Mouse (Mus musculus): ENCODE measurements at regions not wholly inside any gene's neighbourhood (a gene's known extent, or its start where the extent isn't known, plus 50 kb on each side); places are given as distances from the start of the nearest gene placed in this dataset.

DNA sequence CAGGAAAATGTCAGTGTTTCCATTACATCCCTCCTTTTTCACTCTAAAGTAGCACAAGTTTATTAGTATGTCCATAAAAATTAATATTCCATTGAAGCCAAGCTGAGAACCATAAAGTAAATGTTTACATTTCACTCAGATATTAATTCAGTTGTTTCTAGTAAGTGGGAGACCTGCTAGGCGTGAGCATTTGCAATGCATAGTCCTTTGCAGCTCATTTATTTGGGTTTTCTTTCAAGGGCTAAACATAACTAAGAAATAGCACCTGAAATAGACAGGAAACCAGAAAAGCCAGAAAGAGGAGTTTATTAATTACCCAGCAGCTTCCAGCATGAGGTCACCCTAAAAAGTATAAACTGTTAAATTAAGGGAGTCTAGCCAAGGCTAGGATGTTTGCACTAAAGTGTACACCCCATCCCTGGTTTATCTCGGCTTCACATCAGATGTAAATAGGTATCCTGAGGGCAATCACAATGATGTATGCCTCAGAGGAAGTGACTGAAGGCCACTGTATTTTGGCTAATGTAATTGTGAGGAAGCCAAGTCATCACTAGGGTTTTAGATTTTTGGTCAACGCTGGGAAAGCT lies 88.8 kb upstream of the Slc5a12 start:
- H3K27ac ChIP-seq (ENCODE audit: low read length): no peak overlapping the region; the same call in 1 of the 2 replicates
- peak; percentile 53; the same call in 1 of the 2 replicates for ATAC-seq (ENCODE audit: insufficient number of reproducible peaks, insufficient read depth, low FRiP score, low read depth)
- WGBS: 49% methylated on average over 3 of the region's 3 CpGs

DNA sequence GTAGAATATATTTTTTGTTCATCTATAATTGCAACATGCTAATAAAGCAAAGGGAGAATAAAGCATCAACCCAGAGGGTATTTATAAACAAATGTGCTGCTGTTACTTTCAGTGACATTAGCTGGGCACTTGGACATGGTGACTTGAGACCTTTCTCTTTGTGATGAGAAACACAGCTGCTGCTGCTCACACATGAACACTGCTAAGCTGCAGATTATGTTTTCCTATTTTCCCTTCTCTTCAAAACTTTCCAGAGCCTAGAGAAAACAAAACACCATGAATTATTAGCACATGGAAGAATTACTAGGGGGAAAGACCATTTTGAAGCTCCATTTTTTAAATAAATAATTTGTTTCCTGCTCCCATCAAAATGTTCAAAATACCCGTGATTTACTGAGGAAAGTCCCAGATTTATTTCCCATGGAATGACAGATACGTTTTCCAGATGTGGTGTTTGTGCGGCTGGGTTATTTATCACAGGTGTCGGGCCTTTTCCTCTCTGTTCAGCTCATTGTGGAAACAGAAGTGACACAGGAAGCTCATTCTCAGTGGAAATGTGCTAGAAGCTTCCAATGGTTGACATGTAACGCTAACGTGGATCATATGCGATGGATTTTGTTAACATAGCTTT lies 73.8 kb upstream of the Slc5a12 start:
- no peak overlapping the region for H3K4me3 ChIP-seq (ENCODE audit: low read depth, low read length)
- H3K4me2 ChIP-seq (replicated peaks; ENCODE audit: low read depth, low read length): no peak overlapping the region
- H3K27ac ChIP-seq (ENCODE audit: low read length): peak overlapping the region; percentile 39; the same call in 1 of the 2 replicates
- ATAC-seq (ENCODE audit: insufficient number of reproducible peaks, insufficient read depth, low FRiP score, low read depth): no peak
- no peaks in the 10 kb centered on the region for H3K9me3 ChIP-seq (ENCODE audit: control insufficient read depth, low read depth, low read length)
- no peak overlapping the region for H3K9ac ChIP-seq (replicated peaks; ENCODE audit: low read depth, low read length)
- WGBS: 31% methylated on average over 7 of the region's 7 CpGs
- no peaks in the 10 kb centered on the region for H3K4me1 ChIP-seq (ENCODE audit: control insufficient read depth, insufficient read depth, low read length)
- no peaks in the 10 kb centered on the region for H3K27me3 ChIP-seq (ENCODE audit: control insufficient read depth, insufficient read depth, low read length)
- H3K36me3 ChIP-seq (ENCODE audit: control insufficient read depth, insufficient read depth, low read length): no peaks in the 10 kb centered on the region

More for the DNA sequence above, 88.8 kb upstream of the Slc5a12 start:
- Histone ChIP-seq H3K4me2 (replicated peaks; ENCODE audit: low read depth, low read length) (no peak overlapping the region), H3K9ac (replicated peaks; ENCODE audit: low read depth, low read length) (no peak overlapping the region), H3K36me3 (ENCODE audit: control insufficient read depth, insufficient read depth, low read length) (no peaks in the 10 kb centered on the region), H3K4me3 (ENCODE audit: low read depth, low read length) (no peak overlapping the region), H3K9me3 (ENCODE audit: control insufficient read depth, low read depth, low read length) (no peaks in the 10 kb centered on the region), H3K4me1 (ENCODE audit: control insufficient read depth, insufficient read depth, low read length) (0 out of 2 replicates have a peak, but pooled peaks cover 4% of the 10 kb centered on the region), H3K27me3 (ENCODE audit: control insufficient read depth, insufficient read depth, low read length) (no peaks in the 10 kb centered on the region)

DNA sequence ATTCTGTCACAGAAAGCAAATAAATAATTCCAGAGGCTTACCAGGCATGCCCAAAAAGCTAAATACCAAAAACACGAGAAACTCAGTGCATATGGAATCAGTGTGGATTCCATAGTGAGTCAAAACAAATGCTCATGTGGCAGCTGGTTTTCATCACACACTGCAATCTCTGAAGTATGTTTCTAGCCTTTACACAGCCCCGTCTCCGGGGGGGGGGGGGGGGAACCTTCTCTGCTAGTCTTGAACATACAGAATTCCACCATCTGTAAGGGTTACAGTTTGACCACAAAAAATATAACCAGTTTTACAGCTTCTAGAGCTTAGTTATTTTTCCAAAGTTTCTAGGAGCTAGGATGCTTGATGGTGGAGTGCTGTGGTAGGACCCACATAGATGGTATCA lies 68.9 kb upstream of the Slc5a12 start:
- H3K4me1 ChIP-seq (ENCODE audit: control insufficient read depth, insufficient read depth, low read length): no peaks in the 10 kb centered on the region
- no peaks in the 10 kb centered on the region for H3K36me3 ChIP-seq (ENCODE audit: control insufficient read depth, insufficient read depth, low read length)
- no peak overlapping the region for H3K4me3 ChIP-seq (ENCODE audit: low read depth, low read length)
- ATAC-seq (ENCODE audit: insufficient number of reproducible peaks, insufficient read depth, low FRiP score, low read depth): peak; percentile 74; the same call in 1 of the 2 replicates
- H3K9ac ChIP-seq (replicated peaks; ENCODE audit: low read depth, low read length): no peak overlapping the region
- 36% methylated on average over 3 of the region's 3 CpGs for WGBS
- H3K27ac ChIP-seq (ENCODE audit: low read length): peak overlapping the region; percentile 52; the same call in 1 of the 2 replicates
- H3K27me3 ChIP-seq (ENCODE audit: control insufficient read depth, insufficient read depth, low read length): no peaks in the 10 kb centered on the region
- no peaks in the 10 kb centered on the region for H3K9me3 ChIP-seq (ENCODE audit: control insufficient read depth, low read depth, low read length)
- no peak overlapping the region for H3K4me2 ChIP-seq (replicated peaks; ENCODE audit: low read depth, low read length)

DNA sequence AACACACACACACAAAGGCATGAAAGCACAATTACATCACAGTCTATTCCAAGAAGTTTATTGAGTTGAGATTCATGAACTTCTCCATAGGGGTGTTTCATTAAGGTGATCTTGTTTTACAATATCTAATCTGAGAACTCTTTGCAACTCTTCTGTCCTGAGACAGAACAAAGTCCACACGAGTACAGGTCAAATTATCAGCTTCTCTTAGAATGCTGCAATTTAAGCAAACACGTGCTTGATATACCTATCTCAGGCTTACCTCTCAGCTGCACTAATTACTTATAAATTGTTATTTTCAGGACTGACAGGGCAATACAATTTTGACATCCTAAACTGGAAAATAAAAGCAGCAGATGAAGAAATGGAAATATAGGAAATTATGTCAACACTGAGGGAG lies 57.0 kb upstream of the Slc5a12 start:
- no peak for ATAC-seq (ENCODE audit: insufficient number of reproducible peaks, insufficient read depth, low FRiP score, low read depth)

DNA sequence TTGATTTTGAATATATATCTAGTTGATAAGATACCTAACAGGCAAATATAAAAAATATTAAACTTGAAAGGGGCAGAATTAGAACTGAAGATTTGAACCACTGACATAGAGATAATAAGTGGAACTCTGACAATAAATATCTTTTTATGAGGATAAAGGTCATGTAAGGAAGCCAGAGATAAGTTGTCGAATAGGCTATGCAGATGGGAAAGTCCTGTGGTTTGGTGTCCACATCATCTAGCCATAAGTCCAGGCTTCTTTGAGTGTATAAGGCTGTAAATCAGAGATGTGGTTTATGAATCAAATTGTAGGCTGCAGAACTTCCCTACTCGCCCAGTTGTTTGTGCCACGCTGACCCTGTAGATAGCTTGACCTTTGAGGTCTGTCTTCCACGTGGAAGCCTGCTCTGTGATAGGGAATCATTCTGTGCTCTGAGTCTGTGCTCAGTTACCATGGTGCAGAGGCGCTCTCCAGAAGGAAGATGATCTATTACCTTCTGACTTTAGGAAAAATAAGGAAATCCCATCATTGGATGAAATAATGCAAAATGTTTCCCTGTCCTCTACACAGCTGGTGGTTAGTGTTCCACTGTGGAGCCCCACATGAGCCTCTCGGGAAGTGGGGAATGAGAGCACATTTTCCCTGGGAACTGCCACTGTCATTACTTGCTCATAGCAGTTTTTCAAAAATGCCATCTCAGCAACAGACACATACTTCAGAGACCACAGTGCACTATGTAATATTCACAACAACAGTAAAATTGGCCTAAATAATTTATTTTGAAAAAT lies 56.3 kb upstream of the Slc5a12 start:
- H3K27me3 ChIP-seq (ENCODE audit: control insufficient read depth, insufficient read depth, low read length): no peaks in the 10 kb centered on the region
- H3K9ac ChIP-seq (replicated peaks; ENCODE audit: low read depth, low read length): no peak overlapping the region
- no peaks in the 10 kb centered on the region for H3K4me1 ChIP-seq (ENCODE audit: control insufficient read depth, insufficient read depth, low read length)
- WGBS: 56% methylated on average over 6 of the region's 6 CpGs
- no peak overlapping the region for H3K4me3 ChIP-seq (ENCODE audit: low read depth, low read length)
- ATAC-seq (ENCODE audit: insufficient number of reproducible peaks, insufficient read depth, low FRiP score, low read depth): no peak
- no peaks in the 10 kb centered on the region for H3K36me3 ChIP-seq (ENCODE audit: control insufficient read depth, insufficient read depth, low read length)
- H3K9me3 ChIP-seq (ENCODE audit: control insufficient read depth, low read depth, low read length): no peaks in the 10 kb centered on the region
- H3K4me2 ChIP-seq (replicated peaks; ENCODE audit: low read depth, low read length): no peak overlapping the region
- no peak overlapping the region for H3K27ac ChIP-seq (ENCODE audit: low read length)

More for the DNA sequence above, 57.0 kb upstream of the Slc5a12 start:
- whole genome bisulfite sequencing: 77% methylated on average over 2 of the region's 2 CpGs
- Histone ChIP-seq H3K36me3 (ENCODE audit: control insufficient read depth, insufficient read depth, low read length) (no peaks in the 10 kb centered on the region), H3K27ac (ENCODE audit: low read length) (no peak overlapping the region), H3K27me3 (ENCODE audit: control insufficient read depth, insufficient read depth, low read length) (no peaks in the 10 kb centered on the region), H3K4me1 (ENCODE audit: control insufficient read depth, insufficient read depth, low read length) (no peaks in the 10 kb centered on the region), H3K4me3 (ENCODE audit: low read depth, low read length) (no peak overlapping the region), H3K9ac (replicated peaks; ENCODE audit: low read depth, low read length) (no peak overlapping the region), H3K4me2 (replicated peaks; ENCODE audit: low read depth, low read length) (no peak overlapping the region), H3K9me3 (ENCODE audit: control insufficient read depth, low read depth, low read length) (no peaks in the 10 kb centered on the region)

DNA sequence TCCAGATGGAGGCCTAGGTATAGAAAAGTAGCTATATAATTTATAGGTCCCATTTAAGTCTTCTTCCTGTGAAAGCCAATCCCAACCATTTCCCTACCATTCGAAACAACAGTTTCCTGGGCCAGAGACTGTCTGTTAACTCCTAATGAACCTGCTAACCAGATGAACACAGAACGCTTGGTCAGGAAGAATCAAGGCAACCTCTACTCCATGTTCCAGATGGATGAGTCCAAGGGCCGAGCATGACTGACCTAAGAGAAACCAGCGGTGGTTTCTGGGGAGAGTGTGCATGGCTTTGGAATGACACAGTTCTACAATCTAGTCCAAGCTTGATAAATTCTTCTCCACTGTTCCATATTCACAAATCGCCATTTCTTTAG lies 55.8 kb upstream of the Slc5a12 start:
- no peaks in the 10 kb centered on the region for H3K9me3 ChIP-seq (ENCODE audit: control insufficient read depth, low read depth, low read length)
- H3K36me3 ChIP-seq (ENCODE audit: control insufficient read depth, insufficient read depth, low read length): no peaks in the 10 kb centered on the region

More for the DNA sequence above, 55.8 kb upstream of the Slc5a12 start:
- 82% methylated on average over 5 of the region's 5 CpGs for WGBS
- H3K4me1 ChIP-seq (ENCODE audit: control insufficient read depth, insufficient read depth, low read length): no peaks in the 10 kb centered on the region
- no peak overlapping the region for H3K4me3 ChIP-seq (ENCODE audit: low read depth, low read length)
- no peaks in the 10 kb centered on the region for H3K27me3 ChIP-seq (ENCODE audit: control insufficient read depth, insufficient read depth, low read length)
- H3K27ac ChIP-seq (ENCODE audit: low read length): no peak overlapping the region
- no peak overlapping the region for H3K9ac ChIP-seq (replicated peaks; ENCODE audit: low read depth, low read length)
- ATAC-seq (ENCODE audit: insufficient number of reproducible peaks, insufficient read depth, low FRiP score, low read depth): no peak
- H3K4me2 ChIP-seq (replicated peaks; ENCODE audit: low read depth, low read length): no peak overlapping the region

Data from stomach, embryonic 14.5 days (tissue).